Mouse (Mus musculus) right cerebral cortex, postnatal 4 days (tissue): ENCODE results near the gene Serinc4.

ENCODE experiments used
- DNase-seq: peaks from one replicate; pipeline ENCODE4 v3.0.0-alpha.2; 2022

Serinc4 gene

DNA sequence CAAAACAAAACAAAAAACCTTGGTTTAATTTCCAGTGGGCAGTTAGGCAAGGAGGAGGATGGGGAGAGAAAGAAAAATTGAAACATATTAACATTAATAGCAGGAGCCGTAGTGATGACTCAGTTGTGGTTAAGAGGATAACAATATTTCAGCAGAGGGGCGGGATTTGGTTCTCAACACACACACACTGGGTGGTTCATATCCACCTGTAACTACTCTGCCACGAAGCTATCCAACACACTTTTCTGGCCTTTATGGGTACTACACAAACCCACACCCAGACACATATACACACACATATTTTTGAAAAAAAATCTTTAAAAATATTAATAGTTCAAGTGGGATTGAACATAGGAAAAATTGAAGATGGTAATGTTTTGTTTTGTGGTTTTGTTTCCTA lies 9.6 kb downstream of the Serinc4 start:
- no peak for DNase-seq

DNA sequence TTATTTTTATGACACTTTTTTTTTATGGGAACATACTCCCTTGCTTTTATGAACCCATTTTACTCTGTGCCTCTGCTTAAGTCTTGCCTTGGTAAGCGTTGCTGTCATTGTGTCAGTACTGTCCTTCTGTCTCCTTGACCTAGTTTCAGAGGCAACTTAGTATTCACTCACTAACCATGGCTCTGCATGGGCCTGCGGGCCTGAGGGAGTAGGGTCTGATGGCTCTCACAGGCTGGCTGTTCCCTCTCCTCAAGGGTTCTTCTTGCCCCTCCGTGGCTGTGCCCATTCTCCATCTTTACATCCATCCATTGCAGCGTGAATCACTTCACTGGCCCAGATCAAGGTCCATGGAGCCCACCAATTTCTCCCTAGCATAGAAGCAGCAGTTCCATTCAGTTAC lies 10.1 kb downstream of the Serinc4 start:
- no peak for DNase-seq

DNA sequence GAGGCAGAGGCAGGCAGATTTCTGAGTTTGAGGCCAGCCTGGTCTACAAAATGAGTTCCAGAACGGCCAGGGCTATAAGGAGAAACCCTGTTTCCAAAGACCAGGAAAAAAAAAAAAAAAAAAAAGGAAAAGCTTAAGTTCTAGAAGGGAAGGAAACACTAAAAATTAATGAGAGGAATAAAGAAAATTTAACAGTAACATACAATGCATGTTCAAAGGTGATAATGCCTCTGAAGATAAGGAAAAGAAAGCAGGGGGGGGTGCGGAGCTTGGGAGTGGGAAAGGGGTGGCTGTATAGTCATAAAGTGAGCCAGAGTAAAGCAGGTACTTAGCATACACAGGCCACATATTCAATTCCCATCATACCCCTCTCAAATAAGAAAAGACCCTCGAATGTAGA lies 11.5 kb downstream of the Serinc4 start:
- no peak for DNase-seq

DNA sequence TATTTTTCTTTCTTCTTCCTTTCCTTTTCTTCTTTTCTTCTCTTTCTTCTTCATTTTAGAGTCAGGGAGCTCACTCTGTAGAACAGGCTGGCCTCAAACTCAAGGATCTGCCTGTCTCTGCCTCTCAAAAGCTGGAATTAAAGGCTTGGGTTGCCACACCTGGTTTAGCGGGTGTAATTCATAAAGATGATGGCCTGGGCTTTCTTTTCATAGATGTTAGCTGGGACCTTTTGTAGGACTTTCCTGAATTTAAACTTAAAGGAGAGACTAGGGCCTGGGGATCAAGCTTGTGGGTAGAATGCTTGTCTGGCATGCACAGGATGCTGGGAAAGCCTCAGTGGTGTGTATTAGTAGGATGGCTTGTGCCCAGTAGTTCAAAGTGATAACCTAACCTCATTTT lies 12.4 kb downstream of the Serinc4 start, which contains the start of gene Ell3:
Ell3 (minus strand) TSS at position 101 of the 400 bp plus-strand sequence.
- DNase-seq, result no peak

DNA sequence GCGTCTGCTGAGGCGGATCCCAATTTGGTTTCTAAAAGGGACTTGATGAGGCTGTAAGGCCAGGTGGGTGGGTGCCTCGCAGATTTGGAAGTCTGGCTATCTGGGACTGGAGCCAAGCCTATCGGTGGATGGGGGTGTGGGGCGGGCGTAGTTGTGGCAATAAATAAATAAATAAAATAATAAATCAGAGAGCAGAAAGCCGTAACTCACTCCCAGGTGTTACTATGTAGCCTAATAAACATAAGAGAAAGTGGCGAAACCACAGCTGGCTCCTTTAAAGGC lies 13.6 kb downstream of the Serinc4 start:
- DNase-seq, result no peak

DNA sequence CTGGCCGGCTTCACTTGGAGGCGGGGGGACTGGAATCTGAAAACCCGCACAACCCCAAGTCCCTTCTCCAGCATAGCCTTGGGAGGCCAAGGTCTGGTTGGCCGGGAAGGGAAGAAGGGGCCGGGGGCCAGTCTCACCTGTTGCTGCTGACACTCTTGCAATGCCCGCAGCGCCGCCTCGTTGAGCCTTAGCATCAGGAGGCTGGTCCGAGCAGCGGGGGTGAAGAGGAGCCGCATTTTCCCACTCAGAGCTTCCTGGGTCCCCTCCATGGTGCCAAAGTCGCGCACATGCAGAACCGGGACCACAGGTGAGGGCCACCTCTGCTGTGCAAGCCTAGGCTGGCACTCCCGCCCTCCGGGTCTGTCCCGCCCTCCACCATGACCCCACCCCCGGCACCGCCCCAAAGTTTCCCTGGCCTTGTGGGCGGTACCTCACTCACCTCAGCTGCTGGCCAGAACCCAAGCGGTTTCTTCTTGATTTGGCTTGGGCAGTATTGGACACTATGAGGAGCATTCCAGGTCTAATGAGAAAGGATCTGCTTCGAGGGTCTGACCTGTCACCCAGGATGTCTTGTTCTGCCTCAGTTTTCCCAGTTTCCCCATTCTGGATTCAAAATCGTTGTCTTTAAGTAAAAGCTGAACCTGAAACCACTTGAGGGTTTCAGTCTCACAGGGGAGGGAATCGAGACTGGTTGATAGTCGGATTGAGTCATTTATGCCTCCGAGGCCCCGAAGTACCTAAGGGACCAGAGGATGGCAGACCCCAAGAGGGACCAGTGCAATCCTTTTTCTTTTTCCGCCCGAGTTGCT lies 14.1 kb downstream of the Serinc4 start:
- no peak for DNase-seq

DNA sequence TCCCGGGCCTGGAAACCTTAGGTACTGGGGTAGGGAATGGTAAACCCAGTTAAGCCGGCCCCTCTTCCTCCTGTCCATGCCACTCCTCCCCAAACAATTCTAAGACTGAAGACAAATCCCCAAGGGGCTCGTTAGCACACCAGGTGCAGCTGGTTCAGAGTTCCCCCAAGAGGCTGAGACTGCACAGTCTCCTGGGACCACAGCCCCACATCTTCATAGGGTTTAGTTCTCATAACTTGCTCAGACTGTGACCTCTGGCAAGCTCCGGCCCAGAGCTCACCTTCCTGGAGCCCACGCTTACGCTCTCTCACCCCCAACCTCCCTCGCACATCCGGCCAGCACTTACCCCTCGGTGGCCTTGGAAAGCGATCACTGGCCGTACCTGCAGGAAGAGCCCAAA lies 14.8 kb downstream of the Serinc4 start:
- DNase-seq, result no peak

DNA sequence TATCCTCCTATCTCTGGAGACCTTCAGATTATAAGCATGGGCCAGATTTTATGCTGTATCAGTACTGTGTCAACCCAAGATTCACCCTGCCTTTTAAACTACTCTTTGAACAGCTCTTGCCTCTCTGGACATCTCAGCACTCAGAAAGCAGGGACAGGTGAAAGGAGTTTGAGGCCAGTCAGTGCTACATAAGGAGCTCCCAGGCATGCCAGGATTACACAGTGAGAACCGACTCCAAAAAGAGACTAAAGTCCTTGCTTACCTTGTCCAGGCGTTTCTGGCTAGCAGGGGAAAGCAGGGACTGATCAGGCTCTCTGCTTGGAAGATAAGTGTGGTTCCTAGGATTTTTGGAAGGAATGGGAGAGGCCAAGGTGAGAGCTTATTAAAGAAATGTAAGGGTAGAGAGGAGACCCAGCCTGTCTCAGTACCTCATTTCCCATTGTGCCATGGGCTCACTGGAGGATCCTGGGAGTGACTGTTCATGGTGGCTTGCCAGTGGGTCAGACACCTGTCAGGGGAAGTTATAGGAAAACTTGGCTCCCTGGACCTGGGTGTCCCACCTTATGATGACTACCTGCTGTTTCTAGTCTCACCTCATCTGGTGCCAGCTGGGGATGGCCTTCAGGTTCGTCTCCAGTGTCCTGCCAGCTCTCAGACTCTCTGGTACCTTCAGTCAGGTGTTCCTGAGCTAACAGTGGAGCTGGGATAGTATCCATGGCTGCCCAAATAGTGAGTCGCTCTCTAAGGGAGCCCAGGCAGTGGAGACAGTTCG lies 15.6 kb downstream of the Serinc4 start:
- no peak for DNase-seq

DNA sequence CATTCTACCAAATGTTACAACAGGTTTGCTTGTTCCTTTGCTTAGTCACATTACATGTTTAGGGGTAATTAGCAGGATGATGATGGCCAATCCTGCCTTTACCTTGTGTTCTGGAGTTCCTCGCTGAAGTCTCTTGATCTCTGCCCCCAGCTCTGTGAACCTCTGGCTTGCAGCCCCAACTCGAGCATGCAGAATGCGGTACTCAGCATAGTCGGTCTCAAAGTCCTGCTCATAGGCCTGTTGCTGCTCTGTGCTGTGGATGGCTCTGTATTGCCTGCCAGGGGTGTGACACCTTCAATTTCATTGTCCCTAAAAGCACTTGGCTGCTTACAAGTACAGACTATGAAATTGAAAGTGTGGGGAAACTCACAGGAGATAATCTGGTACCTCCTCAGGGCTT lies 16.8 kb downstream of the Serinc4 start:
- no peak for DNase-seq

DNA sequence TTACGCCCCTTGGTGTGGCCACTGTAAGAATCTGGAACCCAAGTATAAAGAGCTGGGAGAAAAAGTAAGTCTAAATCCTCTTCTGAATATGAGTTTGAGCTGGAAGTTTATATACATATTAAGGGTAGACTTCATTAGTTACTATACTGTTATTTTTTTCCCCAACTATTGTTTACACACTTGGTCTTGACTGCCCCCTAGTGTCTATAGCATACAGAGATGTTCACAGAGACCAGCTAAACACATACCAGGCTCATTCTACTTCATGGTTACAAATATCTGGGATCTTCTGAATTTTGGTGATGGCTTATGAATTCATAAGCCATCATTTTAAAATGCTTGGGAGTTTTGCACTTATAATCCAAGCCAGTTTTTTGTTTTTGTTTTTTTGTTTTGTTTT lies 21.7 kb downstream of the Serinc4 start:
- DNase-seq, result no peak

DNA sequence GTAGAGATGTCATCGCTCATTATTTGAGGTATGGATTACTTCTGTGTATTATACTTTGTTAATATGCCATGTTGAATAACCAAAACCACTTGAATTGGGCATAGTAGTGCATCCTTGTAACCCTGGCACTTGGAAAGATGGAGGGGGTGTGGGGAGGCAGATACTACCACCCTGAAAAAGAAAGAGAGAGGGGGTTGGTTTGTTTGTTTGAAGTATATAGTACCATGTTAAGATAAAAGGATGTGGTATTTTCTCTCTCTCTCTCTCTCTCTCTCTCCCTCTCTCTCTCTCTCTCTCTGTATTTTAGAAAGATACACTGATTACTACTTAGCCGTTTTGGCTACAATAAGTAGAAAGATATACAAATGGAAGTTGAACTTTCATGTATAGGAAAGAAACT lies 30.7 kb downstream of the Serinc4 start:
- no peak for DNase-seq

DNA sequence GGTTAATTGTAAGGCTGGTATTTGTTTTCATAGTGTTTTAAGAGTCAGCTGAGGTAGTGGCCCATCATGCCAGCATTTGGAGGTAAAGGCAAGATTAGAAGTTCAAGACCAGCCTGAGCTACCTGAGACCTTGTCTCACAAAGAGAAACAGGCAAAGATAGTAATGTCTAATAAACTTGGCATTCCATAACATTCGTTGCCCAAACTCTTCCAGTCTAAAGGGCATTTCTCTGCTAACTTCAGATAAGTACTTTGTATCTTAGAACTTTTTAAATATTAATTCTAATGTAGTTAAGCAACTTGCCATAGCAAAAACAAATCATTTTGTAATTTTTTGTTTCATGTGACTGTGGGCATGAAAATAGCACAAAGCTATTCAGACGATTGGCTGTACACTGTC lies 33.4 kb downstream of the Serinc4 start:
- DNase-seq, result no peak

DNA sequence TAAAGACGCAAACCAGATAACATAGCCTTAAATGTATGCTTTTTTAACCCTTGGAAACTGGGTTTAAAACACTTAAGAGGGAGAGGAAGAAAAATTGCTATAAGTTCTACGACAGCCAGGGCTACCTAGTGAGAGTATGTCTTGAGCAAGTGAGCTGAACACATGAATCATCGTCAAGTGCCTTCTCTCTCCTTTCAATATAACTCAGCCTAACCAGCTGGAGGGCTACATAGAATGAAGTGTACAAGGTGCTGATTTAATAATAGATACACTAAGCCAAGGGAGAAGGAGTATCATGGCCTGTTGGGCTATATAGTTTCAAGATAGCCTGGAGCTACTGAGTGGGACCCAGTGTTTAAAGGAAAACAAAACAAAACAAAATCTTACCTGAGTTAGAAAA lies 38.1 kb downstream of the Serinc4 start:
- no peak for DNase-seq

DNA sequence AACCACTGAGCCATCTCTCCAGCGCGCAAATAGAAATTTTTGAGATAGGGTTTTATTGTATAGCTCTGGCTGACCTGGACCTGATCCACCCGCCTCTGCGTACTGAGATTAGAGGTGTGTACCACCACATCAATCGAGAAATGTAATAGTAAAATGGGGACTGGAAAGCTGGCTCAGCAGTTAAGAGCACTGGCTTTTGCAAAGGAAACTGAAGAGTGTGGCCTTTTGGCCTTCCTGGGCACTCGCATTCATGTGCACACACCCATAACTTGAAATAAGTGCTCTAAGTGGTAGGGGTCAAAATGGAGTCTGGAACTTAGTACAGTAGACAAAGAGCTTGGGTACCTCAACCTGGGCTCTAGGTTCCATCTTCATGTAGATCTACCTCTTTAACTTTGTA lies 40.2 kb downstream of the Serinc4 start:
- no peak for DNase-seq

DNA sequence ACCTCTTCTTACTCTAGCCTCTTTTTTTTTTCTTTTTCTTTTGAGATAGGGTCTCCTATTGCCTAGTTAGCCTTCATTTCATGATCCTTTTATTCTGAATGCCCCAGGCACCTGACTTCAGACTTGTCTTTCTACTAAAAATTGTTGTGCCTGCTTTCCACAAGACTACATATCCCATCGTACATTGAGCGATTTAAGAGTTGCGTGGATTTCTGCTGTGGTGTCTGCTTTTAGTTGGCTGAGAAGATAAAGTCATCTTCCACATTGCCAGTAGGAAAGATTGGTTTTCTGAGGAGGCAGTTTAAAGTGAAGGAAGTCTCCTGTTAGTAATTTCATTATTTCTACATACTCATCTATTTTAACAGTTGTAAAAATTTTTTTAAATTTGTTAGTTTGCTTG lies 41.0 kb downstream of the Serinc4 start:
- no peak for DNase-seq

DNA sequence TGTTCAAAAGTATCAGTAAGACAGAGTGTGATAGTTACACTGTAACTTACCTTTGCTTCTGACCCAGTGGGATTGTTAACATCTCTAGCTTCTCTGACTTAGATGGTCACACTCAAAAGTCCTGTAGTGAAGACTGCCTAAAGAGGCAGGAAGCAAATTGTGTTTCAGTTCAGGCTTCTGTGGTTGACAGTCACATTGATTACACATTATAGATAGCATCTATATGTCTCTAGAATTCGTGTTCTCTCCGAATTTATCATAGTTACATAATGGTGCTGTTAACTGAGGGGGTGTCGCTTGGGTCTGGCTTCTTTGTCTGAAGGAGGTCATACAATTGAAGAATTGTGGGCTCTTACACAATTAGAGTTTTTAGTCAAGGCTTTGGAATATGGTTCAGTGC lies 41.5 kb downstream of the Serinc4 start:
- no peak for DNase-seq

DNA sequence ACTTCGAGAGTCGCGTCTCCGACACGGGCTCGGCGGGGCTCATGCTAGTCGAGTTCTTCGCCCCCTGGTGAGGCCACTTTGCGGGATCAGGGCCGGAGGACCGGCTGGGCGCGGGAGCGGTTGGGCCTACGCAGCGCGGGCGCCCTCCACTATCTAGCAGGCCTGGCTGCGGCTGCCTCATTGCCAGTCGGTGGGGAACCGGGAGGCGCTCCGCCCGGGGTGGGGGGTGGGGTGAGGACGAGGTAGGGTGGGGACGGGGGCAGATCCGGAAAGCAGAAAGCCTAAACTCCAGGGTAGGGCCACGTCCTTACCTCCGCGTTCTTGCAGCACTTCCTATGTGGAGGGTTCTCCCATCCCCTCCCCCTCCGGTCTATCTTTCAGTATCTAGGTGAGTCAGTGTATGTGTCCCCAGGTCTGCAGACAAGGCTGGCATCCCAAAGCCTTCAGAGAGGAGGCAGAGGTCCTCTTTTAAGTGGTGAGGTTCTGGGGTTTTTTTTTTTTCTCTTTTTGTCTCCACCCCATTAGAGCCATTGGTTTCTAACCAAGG lies 42.4 kb downstream of the Serinc4 start:
- DNase-seq, result no peak

DNA sequence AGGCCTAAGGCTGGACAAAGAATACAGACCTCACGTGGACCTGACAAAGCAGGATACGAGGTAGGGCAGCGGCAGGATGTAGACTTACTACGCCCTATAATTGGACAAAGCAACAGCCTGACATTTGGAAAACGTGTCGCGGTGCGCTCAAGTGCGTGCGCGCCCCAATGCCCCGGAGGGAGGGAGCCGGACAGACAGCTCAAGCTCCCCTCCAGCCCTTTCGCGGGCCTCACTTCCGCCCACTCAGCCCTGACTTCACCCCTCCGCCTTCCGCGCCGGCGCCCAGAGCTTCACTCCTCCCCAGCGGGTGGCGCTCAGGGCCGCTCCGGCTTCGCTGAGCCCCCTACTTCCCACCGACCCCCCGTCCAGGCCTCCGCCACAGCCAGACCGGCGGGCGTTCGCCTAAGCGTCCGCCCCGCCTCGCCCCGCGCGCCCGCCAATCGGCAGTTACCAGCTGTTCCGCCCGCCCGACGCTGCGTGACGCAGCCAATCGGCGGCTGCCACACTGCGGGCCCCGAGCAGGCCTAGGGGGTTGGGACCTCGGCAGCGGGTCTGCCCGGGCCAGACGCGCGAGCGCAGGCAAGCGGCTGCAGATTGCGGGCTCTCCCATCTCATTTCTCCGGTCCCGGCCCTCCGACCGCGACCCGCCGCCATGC lies 43.1 kb downstream of the Serinc4 start, which contains the start of the genes Pdia3 and Catsper2:
Pdia3 (plus strand) TSS at position 389 of the 656 bp plus-strand sequence.
Catsper2 (minus strand) TSS at position 406 of the 656 bp plus-strand sequence.
- peak; percentile 95 for DNase-seq

DNA sequence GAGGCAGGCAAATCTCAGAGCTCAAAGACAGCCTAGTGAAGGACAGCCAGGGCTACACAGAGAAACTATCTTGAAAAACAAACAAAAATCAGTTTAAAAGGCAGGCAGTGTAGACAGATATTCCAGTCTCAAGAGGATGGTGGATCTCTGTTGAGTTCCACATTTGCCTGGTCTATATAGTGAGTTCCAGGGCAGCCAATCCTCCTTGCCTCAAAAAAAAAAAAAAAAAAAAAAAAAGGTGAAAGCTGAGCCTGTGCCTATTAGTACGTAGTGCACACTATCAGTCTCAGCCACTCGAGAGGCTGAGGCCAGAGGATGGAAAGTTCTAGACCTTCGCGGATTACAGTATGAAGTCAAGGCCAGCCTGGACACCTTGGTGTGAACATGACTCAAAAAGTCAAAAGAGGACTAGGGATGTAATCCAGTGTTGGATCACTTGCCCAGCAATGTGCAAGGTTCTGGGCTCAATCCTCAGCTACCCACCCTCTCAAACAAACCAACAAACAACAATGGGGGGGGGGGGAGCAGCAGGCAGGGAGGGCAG lies 43.7 kb downstream of the Serinc4 start:
- DNase-seq, result no peak

DNA sequence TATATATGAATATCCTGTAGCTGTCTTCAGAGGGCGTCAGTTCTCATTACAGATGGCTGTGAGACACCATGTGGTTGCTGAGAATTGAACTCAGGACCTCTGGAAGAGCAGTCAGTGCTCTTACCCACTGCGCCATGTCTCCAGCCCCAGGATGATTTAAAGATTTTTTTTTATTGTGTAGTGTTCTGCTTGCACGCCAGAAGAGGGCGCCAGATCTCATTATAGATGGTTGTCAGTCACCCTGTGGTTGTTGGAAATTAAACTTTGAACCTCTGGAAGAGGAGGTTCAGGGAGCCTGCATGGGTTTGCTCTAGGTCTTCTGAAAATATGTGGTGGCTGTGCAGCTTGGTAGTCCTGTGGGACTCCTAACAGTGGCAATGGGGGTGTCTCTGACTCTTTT lies 48.4 kb downstream of the Serinc4 start:
- DNase-seq, result peak; percentile 12

DNA sequence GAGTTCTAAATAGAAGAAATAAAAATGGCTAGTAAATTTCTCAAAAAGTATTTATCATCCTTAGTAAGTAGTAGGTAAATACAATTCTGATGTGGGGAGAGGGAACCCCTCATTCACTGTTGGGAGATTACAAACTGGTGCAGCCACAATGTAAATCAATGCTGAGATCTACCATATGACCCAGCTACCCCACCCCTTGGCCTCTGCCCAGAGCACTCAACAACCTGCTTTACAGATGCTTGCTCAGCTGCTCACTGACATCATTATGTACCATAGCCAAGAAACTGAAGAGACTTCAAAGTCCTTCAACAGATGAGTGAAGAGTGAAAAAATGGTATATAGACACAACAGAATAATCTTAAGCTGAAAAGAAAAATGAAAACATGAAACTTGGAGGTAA lies 53.3 kb downstream of the Serinc4 start:
- DNase-seq, result no peak

DNA sequence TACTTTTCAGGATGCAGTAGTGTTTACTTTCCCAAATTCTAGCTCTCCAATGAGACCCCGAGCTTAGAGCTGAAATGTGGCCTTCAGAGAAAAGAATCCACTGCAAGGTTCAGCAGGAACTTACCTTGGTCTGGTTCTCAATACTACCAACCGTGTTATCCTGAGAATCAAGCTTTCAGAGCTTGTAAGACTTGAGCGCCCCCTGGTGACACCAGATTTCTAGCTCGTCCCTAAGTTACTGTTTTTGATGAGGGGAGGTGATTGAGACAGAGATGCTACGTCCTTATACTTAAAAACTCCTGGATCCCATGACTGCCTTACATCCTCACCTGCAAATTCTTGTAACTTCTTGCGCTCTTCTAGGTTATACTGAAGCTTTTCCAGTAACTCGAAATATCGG lies 60.0 kb downstream of the Serinc4 start:
- DNase-seq, result peak; percentile 98
